Mouse (Mus musculus): ENCODE data around the gene Npr2. TPM values are rescaled to one million over a fixed set of nuclear protein-coding genes. Genes with fewer than 3 reads are reported as not detected.

The Npr2 gene
- total RNA-seq, 2 experiments from 2014 or later, result 32.5 to 36.6 TPM

GRCm38 (mm10) chr4:43629106-43629817 lies 2.5 kb upstream of the Npr2 start:
- DNase-seq, result no peak

GRCm38 (mm10) chr4:43630030-43630581 lies 1.6 kb upstream of the Npr2 start:
- peak; percentile 61 for DNase-seq

GRCm38 (mm10) chr4:43630671-43631045 lies 1.1 kb upstream of the Npr2 start:
- no peak for DNase-seq

GRCm38 (mm10) chr4:43631956-43632920 lies 503 bp downstream of the Npr2 start:
- DNase-seq, result peak; percentile 41

- no peak for DNase-seq
These were observed 1.6 kb downstream of the Npr2 start for GRCm38 (mm10) chr4:43633296-43633695.

- DNase-seq, result no peak
These were observed 2.0 kb downstream of the Npr2 start for GRCm38 (mm10) chr4:43633736-43634135.

- DNase-seq, result no peak
These were observed 3.1 kb downstream of the Npr2 start for GRCm38 (mm10) chr4:43634621-43635374.

GRCm38 (mm10) chr4:43636751-43637150 lies 5.0 kb downstream of the Npr2 start:
- no peak for DNase-seq

- DNase-seq, result no peak
These were observed 8.3 kb downstream of the Npr2 start for GRCm38 (mm10) chr4:43640076-43640475.

- DNase-seq, result no peak
These were observed 8.8 kb downstream of the Npr2 start for GRCm38 (mm10) chr4:43640491-43640890.

GRCm38 (mm10) chr4:43649783-43650182 lies 18.0 kb downstream of the Npr2 start:
- no peak for DNase-seq

- DNase-seq, result no peak
These were observed 21.0 kb downstream of the Npr2 start for GRCm38 (mm10) chr4:43652726-43653125.

- DNase-seq, result no peak
These were observed 21.7 kb downstream of the Npr2 start, which contains the start of gene Spag8 for GRCm38 (mm10) chr4:43653161-43654015. Spag8 (minus strand) TSS chr4:43653594.

GRCm38 (mm10) chr4:43655656-43656338 lies 24.1 kb downstream of the Npr2 start:
- no peak for DNase-seq

GRCm38 (mm10) chr4:43656339-43657109 lies 24.8 kb downstream of the Npr2 start, which contains the start of gene Hint2:
Hint2 (minus strand) TSS chr4:43656466.
- peak; percentile 96 for DNase-seq

- DNase-seq, result no peak
These were observed 25.4 kb downstream of the Npr2 start for GRCm38 (mm10) chr4:43657146-43657545.

GRCm38 (mm10) chr4:43666412-43666811 lies 34.7 kb downstream of the Npr2 start:
- no peak for DNase-seq

GRCm38 (mm10) chr4:43668782-43669427 lies 37.2 kb downstream of the Npr2 start, which contains the start of the genes Tmem8b and Fam221b:
Tmem8b (plus strand) TSS chr4:43668971.
Fam221b (minus strand) TSS chr4:43669145.
- DNase-seq, result peak; percentile 90

GRCm38 (mm10) chr4:43669428-43669794 lies 37.7 kb downstream of the Npr2 start:
- no peak for DNase-seq
